Mouse (Mus musculus) right cerebral cortex, postnatal 25 days (tissue): ENCODE results near the gene Scd2.
"Not testable (repeated sequence)": the region's sequence is repeated elsewhere in the genome, so short reads cannot be mapped to it uniquely, and the experiment has no call there.

ENCODE experiments used
- DNase-seq: peaks from one replicate; pipeline ENCODE4 v3.0.0; 2022

Scd2 gene

DNA sequence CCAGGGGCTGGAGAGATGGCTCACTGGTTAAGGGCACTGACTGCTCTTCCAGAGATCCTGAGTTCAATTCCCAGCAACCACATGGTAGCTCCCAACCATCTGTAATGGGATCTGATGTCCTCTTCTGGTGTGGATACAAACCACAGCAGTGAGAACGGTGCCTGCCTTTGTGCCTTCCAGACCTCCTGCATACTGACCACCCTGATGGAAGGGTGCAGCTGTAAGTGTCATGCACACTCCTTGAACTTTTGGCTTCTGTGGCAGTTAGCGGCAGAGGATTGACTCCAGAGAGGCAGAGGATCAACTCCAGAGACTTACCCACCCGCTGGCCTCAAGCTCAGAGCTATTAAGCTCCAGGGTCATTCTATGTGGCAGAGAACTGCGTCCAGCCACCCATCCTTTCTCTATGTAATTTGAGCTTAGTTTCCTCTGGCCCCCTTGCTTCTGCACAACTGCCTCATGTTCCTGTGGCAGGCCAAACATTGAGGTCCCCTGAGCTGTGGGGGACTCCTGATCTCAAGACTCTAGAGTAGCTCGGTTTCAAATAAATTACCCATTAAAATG is 23.4 kb downstream of the Scd2 start:
- no peak for DNase-seq

DNA sequence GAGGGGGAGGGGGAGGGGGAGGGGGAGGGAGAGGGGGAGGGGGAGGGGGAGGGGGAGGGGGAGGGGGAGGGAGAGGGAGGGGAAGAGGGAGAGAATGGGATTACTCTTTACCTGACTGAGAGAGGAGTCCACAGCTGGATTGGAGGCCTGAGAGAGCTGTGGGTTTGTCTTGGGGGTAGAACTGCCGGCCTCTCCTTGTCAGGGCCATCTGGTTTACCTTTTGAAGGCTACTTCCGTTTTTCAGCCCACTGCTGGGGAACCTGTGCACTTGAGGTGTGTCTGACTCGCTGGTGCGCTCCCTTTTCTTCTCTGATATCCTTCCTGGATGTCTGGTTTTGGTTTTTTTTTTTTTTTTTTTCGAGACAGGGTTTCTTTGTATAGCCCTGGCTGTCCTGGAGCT is 23.9 kb downstream of the Scd2 start:
- DNase-seq, result no peak

DNA sequence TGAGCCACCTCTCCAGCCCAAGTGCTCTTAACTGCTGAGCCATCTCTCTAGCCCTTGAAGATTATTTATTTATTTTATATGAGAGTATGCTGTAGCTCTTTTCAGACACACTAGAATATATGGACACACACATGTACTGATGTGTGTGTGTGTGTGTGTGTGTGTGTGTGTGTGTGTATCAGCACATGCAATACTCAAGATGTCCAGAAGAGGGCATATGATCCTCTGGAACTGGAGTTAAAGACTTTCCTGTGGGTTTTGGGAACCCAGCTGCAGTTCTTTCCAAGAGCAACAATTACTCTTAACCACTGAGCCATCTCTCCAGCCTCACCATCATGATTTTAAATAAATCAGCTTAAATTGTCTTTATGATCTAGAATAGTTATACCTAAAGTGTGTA is 25.1 kb downstream of the Scd2 start:
- no peak for DNase-seq

DNA sequence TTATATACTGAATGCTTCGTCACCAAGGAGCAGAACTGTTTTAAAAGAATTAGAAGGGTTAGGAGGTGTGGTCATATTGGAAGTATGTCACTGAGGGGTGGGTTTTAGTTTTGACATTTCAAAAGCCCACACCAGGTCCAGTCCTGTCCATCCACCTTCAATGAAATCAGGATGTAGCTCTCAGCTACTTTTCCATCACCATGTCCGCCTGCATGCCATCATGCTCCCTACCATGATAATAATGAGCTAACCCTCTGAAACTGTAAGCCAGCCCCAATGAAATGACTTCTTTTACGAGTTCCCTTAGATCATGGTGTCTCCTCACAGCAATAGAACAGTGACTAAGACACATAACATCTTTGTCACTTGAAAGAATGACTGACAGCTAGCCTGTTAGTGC is 26.8 kb downstream of the Scd2 start:
- no peak for DNase-seq

DNA sequence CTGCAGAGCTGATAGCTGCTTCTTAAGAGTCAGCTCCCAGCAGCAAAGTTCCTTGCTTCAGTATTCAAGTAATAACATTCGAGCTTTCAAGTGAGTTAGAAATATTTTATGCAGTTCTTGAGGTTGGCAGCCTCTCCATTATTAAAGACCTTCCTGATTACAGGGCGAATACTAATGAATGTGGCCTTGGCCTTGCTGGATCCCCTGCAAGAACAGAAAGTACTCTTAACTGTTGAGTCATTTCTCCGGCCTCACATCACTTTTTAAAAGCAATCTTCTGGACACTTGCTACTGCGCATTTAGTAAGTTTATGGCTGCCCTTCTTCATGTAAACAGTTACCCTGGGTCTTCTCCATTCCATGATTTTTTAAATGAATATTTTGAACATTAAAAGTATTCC is 27.7 kb downstream of the Scd2 start:
- DNase-seq, result no peak

DNA sequence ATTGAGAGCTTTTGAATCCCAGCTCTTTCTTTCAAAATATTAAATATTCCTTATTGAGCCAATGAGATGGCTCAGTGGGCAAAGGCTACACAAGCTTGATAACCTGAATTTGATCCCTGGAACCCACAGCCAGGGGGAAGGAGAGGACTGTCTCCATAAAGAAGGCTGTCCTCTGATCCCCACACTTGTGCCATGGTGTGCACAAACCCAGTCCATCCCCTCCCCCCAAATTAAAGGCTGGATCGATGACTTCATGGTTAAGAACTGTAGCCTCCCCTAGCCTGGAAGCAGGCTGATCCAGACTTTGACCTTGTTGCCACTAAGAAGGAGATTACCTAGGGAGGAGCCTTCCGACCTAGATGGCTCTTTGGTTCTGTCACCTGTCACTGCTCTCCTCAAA is 28.2 kb downstream of the Scd2 start:
- no peak for DNase-seq

DNA sequence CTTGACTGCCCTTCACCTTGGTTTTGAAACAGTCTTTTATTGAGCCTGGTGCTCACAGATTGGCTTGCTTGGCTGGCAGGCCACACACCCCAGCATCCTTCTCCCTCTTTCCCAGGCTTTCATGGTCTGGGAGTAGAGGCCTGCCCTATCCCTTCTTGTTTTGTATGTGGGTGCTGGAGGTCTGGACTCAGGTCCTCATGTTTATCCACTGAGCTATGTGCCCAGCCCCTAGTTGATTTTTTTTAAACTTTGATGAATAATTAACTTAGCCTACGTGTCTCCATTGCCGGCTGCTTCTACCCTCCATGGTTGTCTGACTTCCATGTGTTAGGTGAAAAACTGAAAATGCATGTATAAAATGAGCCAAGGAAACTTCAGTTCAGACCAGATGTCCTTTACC is 36.1 kb downstream of the Scd2 start:
- DNase-seq, result no peak

DNA sequence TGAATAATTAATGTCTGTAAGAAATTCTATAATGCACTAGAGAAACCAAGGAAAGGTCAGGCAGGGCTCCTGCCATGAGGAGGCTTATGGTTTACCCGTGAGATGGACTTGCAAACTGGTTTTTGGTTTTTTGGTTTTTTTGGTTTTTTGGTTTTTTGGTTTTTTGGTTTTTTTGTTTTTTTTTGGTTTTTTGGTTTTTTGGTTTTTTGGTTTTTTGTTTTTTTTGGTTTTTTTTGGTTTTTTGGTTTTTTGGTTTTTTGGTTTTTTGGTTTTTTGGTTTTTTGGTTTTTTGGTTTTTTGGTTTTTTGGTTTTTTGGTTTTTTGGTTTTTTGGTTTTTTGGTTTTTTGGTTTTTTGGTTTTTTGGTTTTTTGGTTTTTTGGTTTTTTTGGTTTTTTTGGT is 37.7 kb downstream of the Scd2 start:
- not testable (repeated sequence) for DNase-seq

DNA sequence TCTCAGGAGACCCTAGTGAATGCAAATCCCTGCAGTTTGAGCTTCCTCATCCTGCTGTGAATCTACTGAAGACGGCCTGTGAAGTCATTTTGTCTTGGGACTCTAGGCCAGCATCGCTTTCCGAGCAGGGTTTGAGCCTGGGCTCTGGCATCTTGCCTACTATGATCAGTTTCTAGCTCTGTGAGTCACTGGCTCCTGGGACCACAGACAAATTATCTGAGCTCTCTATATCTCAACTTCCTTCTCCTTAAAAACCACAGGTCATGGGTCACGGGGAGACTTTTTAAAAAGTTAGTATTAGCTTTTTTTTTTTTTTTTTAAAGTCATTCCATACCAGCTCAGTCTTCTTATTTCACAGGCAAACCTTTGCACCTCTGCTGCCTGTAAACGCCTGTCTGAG is 38.4 kb downstream of the Scd2 start:
- no peak for DNase-seq

DNA sequence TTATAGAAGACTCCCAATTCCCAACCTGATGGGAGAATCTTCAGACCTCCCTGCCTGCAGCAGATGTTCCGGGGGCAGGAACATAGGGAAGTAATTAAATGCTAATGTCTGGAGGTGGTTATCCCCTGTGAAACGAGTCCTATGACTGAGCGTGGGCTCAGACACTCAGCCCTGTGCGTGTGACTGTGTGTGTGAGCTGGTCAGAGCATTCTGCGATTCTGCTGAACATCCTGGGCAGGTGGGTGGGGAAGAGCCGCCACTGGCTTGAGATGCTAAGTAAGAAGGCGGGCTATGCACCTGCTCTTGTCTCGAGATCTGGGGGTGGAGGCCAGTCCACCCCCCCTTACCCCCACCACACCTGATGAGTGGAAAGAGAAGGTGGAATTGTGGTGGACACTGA is 38.9 kb downstream of the Scd2 start:
- peak; percentile 69 for DNase-seq

DNA sequence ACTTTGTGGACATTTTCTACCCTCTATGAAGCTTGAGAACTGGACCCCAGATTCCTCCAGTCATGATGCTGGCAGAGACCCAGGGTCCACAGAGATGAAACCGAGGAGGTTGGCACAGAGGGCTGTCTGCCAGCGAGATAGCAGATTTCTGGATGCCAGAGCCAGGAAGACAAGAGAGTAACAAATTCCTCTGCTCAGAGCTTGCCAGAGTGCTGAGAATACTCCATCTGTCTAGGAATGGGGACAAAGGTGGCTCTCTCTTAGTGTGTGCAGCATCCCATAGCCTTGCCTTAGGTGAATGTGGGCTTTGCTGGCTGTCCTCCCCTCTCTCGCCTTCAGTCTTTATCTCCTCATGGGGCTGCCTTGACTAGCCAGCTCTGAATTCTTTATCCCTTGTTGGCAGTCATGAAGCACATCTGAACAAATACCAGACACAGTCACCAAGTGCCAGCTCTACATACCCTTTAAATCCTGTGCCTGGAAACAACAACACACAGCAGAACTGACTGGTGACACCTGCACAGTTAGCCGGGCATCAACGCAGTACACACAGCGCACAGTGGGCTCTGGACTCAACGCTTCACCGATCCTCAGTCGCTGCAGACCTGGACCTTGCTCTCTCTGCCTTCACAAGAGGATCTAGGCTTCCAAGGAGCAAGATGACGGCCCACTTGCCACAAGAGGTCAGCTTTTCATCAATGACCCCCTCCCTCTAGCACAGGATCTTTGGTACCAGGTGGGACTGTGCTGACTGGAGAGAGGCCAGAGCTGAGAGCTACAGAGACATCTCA is 39.6 kb downstream of the Scd2 start, which contains the start of gene Scd4:
Gene Scd4 (plus strand): TSS at position 260 of the 791 bp plus-strand sequence.
- DNase-seq, result peak; percentile 53

DNA sequence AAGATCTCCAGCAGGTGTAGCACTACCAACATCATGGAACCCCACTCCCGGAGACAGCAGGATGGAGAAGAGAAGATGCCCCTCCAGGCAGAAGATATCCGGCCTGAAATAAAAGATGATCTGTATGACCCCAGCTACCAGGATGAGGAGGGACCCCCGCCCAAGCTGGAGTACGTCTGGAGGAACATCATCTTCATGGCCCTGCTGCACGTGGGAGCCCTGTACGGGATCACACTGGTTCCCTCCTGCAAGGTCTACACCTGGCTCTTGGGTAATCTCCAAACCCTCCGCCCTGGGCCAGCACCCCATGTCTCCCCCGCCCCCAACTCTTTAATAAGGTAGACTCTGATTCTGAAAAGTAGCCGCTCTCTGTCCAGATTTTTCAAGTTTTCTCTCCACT is 40.5 kb downstream of the Scd2 start:
- no peak for DNase-seq

DNA sequence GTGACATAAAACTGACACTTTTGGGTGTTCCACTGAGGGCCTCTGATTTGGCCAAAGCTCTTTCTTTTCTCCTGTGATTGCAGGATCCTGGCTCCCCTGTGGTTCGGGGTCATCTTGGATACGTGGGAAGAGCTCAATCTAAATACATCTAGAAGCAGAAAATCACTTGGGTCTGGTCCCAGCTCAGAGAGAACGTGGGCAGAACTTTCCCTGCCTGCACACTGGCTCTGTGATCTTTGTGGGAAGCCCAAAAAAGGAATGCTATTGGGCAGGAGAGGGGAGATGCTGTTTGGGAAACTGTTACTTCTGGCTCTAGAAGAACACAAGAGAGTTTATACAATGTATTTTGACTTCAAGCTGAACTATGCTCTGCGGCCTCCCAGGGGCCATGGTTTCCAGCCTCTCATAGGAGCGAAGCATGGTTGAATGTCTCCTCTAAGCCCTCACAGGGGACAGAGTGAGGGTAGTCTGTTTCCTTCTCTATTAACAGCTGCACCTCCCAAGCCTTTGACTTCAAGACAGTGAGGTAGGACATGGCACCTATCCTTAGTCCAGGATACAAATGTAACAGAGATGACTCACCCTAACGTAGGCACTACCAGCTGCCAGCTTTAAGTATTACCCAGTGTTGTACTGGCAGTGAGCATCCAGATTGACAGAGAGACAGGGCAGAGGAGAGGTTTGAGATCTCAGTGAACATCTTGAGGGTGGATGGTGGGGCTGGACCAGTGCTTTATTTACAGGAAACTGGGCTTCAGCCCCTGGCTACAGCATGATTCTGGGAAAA is 42.6 kb downstream of the Scd2 start:
- peak; percentile 35 for DNase-seq

DNA sequence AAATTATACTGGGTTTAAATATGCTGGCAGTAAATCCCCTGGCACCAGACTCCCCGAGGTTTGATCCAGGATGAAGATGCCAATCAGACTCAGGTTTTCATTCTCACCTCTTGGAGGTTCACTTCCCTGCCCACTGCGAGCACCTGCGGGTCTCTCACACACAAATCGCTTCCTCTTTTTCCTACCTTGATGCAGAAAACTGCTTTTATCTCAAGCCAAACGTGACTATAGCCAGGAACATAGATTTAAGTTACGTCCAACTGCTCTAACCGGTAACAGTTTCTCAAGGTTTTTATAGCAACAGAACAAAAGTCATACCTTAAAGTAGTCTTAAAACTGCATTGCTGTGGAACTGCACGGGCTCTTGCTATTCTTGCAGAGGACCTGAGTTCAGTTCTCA is 56.2 kb downstream of the Scd2 start:
- no peak for DNase-seq

DNA sequence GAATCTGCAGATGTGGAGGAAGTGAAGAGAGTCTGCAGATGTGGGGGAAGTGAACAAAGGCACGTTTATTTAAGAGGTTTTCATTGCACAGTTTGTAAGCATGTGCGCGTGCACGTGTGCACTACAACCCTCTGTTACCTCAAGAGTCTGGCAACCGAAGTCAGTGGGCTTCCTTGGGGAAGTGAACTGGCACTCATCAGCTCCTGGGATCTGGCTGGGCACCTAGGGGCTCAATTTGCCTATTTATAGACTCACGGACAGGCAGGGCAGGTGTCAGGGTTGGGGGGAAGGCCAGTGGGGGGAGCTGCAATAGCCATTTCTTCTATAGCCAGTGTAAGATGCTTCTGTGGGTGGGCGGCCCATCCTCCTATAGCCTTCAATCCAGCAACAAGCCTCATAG is 58.3 kb downstream of the Scd2 start:
- DNase-seq, result no peak
